Mouse (Mus musculus) olfactory bulb, adult 2 months (tissue): ENCODE data around the gene Dcun1d4. TPM values are rescaled to one million over a fixed set of nuclear protein-coding genes. Genes with fewer than 3 reads are reported as not detected.

Source experiments
- H3K27ac ChIP-seq: fragments of 200-500 bp; 2 replicates; pipeline ENCODE4 v1.5.1; 2012; ENCODE audit warnings: low read depth, low read length; ENCODE audit not compliant: insufficient read depth
- H3K4me1 ChIP-seq: fragments of 200-500 bp; 2 replicates; pipeline ENCODE4 v1.6.1; 2012; ENCODE audit warnings: low read length; ENCODE audit not compliant: control insufficient read depth, insufficient read depth
- H3K4me3 ChIP-seq: fragments of 200-500 bp; 2 replicates; pipeline ENCODE4 v1.5.1; 2012; ENCODE audit warnings: mild to moderate bottlenecking, low read depth, low read length, moderate library complexity; ENCODE audit not compliant: insufficient read depth
- CTCF ChIP-seq: fragments of 200-500 bp; IDR thresholded peaks from 2 replicates; pipeline ENCODE4 v1.5.1; 2012; ENCODE audit warnings: low read depth, mild to moderate bottlenecking, low read length, moderate library complexity; ENCODE audit not compliant: insufficient read depth
- POLR2A ChIP-seq: fragments of 200-500 bp; IDR thresholded peaks from 2 replicates; pipeline ENCODE4 v1.6.1; 2012; ENCODE audit warnings: mild to moderate bottlenecking, low read depth, low read length, moderate library complexity; ENCODE audit not compliant: insufficient read depth
- WGBS: fragments of 180-500 bp; shearing (Covaris S2); methylation state at CpG from one replicate; pipeline ENCODE4 v1.1.7; 2018; 5-methylcytosine and 5-hydroxymethylcytosine counted together
- polyA plus RNA-seq: library from polyadenylated mRNA; stranded (reverse); fragments of >200 nt; gene quantifications from 2 replicates; pipeline ENCODE4 v1.2.4, GENCODE M21; 2012; ENCODE audit warnings: low replicate concordance; ENCODE audit not compliant: missing spikeins, insufficient read depth, insufficient read length

The Dcun1d4 gene
- polyA plus RNA-seq, 1 experiment = not detected

- TF ChIP-seq POLR2A (no peak), CTCF (no peak)
Observed at GRCm38 (mm10) chr5:73598943-73599695, 118.3 kb downstream of the Dcun1d4 start.

DNA sequence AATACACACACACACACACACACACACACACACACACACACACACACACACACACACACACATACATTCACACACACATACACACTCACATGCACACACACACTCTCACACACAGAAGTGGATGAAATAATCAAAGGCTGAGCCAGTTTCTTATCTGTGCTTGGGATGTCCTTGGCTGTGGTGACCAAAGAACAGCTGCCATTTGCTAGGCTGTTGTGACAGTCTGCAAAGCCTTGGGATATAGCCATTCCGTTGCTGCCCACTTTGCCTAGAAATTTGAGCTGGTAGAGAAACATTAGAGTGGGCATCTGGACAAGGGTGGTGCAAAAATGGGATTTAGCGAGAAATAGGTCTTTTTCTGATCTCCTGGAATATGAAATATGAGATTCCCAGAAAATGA lies 119.2 kb downstream of the Dcun1d4 start:
- 90% methylated on average over 2 of the region's 2 CpGs for WGBS
- peaks cover 6% of the 10 kb centered on the region; the same call in 1 of the 2 replicates for H3K4me1 ChIP-seq
- no peak overlapping the region for H3K27ac ChIP-seq
- no peak overlapping the region for H3K4me3 ChIP-seq
- TF ChIP-seq CTCF (no peak), POLR2A (no peak)

More at GRCm38 (mm10) chr5:73598943-73599695, 118.3 kb downstream of the Dcun1d4 start:
- H3K4me3 ChIP-seq = no peak overlapping the region
- H3K27ac ChIP-seq = no peak overlapping the region
- H3K4me1 ChIP-seq = peaks cover 6% of the 10 kb centered on the region; the same call in 1 of the 2 replicates
- WGBS = 58% methylated on average over 5 of the region's 5 CpGs

- H3K27ac ChIP-seq = no peak overlapping the region; the same call in 1 of the 2 replicates
- TF ChIP-seq POLR2A = no peak
- no peak for TF ChIP-seq CTCF
- 44% methylated on average over 8 of the region's 8 CpGs for WGBS
Observed at GRCm38 (mm10) chr5:73601361-73601763, 120.6 kb downstream of the Dcun1d4 start.

GRCm38 (mm10) chr5:73602865-73603264 lies 122.1 kb downstream of the Dcun1d4 start:
- 83% methylated on average over 3 of the region's 3 CpGs for WGBS
- H3K4me1 ChIP-seq = peaks cover 6% of the 10 kb centered on the region; the same call in 1 of the 2 replicates
- no peak overlapping the region for H3K4me3 ChIP-seq
- H3K27ac ChIP-seq = no peak overlapping the region
- TF ChIP-seq CTCF (no peak), POLR2A (no peak)

More at GRCm38 (mm10) chr5:73601361-73601763, 120.6 kb downstream of the Dcun1d4 start:
- Histone ChIP-seq H3K4me3 (no peak overlapping the region), H3K4me1 (peaks cover 6% of the 10 kb centered on the region; the same call in 1 of the 2 replicates)

DNA sequence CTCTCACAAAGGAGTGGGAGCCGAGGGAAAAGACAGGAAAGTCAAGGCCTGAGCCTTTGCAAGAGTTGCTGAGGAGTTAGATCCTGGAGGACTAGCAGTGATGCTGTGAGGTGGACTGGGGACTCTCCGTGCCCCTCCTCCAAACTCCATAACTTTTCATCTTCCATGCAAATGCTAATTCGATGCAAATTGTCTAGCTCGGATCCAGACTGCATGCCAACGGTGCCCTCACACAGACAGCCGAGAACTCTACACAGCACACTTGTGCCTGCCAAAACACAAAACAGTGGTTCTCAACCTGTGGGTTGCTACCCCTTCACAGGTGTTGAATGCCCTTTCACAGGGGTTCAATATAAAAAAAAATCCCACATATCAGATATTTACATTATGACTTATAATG lies 123.7 kb downstream of the Dcun1d4 start:
- TF ChIP-seq CTCF (no peak), POLR2A (no peak)
- no peak overlapping the region for H3K27ac ChIP-seq
- H3K4me1 ChIP-seq = 0 out of 2 replicates have a peak, but pooled peaks cover 3% of the 10 kb centered on the region
- H3K4me3 ChIP-seq = no peak overlapping the region
- WGBS = 58% methylated on average over 6 of the region's 6 CpGs

DNA sequence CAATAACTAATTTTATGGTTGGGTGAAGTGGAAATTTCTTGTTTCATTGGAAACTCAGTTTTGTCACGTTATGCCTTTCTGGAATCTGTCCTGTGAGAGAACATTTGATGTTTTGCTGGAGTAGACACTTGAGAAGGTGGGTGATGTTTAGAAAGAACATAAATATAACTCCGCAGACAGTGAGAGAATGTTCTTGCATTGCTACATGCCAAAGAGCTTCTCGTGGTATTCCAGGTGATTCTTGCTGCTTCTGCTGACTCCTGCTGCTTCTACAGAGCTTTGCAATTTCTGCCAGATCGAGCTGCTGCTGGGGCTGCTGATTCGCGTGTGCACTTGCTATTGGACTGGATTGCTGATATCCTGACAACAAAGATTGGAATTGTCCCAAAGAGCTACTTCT lies 124.2 kb downstream of the Dcun1d4 start:
- 0 out of 2 replicates have a peak, but pooled peaks cover 3% of the 10 kb centered on the region for H3K4me1 ChIP-seq
- WGBS = 77% methylated on average over 6 of the region's 6 CpGs
- no peak overlapping the region for H3K27ac ChIP-seq
- no peak overlapping the region for H3K4me3 ChIP-seq
- no peak for TF ChIP-seq POLR2A

Other genes starting within 250 kb of the Dcun1d4 start
- gene Fryl, start 224.4 kb upstream of the Dcun1d4 start, polyA plus RNA-seq = 294 TPM in 1 of 2 replicates, not detected in the other
- 165 and 443 TPM in 2 replicates for gene Ociad1, start 188.2 kb upstream of the Dcun1d4 start, polyA plus RNA-seq
- 451 TPM in 1 of 2 replicates, not detected in the other for gene Ociad2, start 140.0 kb upstream of the Dcun1d4 start, polyA plus RNA-seq
- gene Cwh43, start 74.9 kb upstream of the Dcun1d4 start, polyA plus RNA-seq = not detected in 2 replicates
- gene Lrrc66, start 151.5 kb downstream of the Dcun1d4 start, polyA plus RNA-seq = not detected in 2 replicates
- not detected in 2 replicates for gene Sgcb, start 166.8 kb downstream of the Dcun1d4 start, polyA plus RNA-seq
- gene Spata18, start 170.4 kb downstream of the Dcun1d4 start, polyA plus RNA-seq = not detected in 2 replicates